Mouse (Mus musculus): ENCODE data around the gene Camk1g. TPM values are rescaled to one million over a fixed set of nuclear protein-coding genes. Genes with fewer than 3 reads are reported as not detected.

The Camk1g gene
- total RNA-seq, 1 experiment = not detected

GRCm38 (mm10) chr1:193387241-193387640 lies 17.1 kb upstream of the Camk1g start:
- Histone ChIP-seq H3K36me3 (ENCODE audit: control insufficient read depth, insufficient read depth, low read length, poor library complexity, severe bottlenecking) (no peaks in the 10 kb centered on the region), H3K4me3 (ENCODE audit: insufficient read depth in 1 of 2, low read depth in 1 of 2, low read length in 2 of 2, poor library complexity in 1 of 2, severe bottlenecking in 1 of 2) (no peak overlapping the region), H3K4me1 (ENCODE audit: control insufficient read depth in 2 of 2, insufficient read depth in 2 of 2, low read length in 2 of 2, poor library complexity in 1 of 2) (no peaks in the 10 kb centered on the region), H3K27ac (ENCODE audit: insufficient read depth, low read depth, low read length, poor library complexity, severe bottlenecking) (no peak overlapping the region), H3K9ac (ENCODE audit: insufficient read depth, low read depth, low read length, poor library complexity, severe bottlenecking) (no peak overlapping the region), H3K9me3 (ENCODE audit: control insufficient read depth, insufficient read depth, low read depth, low read length) (no peaks in the 10 kb centered on the region)
- in situ Hi-C loops (cut with MboI; ENCODE audit: low sequenced_read_pairs in 2 of 2, unreplicated experiment in 2 of 2) = no loop called here
- TF ChIP-seq HCFC1 (IDR thresholded peaks at IDR 0.05; ENCODE audit: borderline replicate concordance, insufficient read depth, low read length) (no peak), ZNF384 (IDR thresholded peaks at IDR 0.05; ENCODE audit: low read depth, low read length) (no peak), CHD2 (IDR thresholded peaks at IDR 0.05; ENCODE audit: low read depth, low read length) (no peak), ZC3H11A (IDR thresholded peaks at IDR 0.05; ENCODE audit: borderline replicate concordance, low read depth, low read length) (no peak), MAFK (IDR thresholded peaks at IDR 0.05; ENCODE audit: insufficient read depth, low read depth, low read length) (no peak)
- no peak for DNase-seq (ENCODE audit: low read depth, low spot score)

- Histone ChIP-seq H3K27ac (ENCODE audit: insufficient read depth, low read depth, low read length, poor library complexity, severe bottlenecking) (no peak overlapping the region), H3K4me1 (ENCODE audit: control insufficient read depth in 2 of 2, insufficient read depth in 2 of 2, low read length in 2 of 2, poor library complexity in 1 of 2) (no peaks in the 10 kb centered on the region), H3K9me3 (ENCODE audit: control insufficient read depth, insufficient read depth, low read depth, low read length) (no peaks in the 10 kb centered on the region), H3K36me3 (ENCODE audit: control insufficient read depth, insufficient read depth, low read length, poor library complexity, severe bottlenecking) (no peaks in the 10 kb centered on the region), H3K9ac (ENCODE audit: insufficient read depth, low read depth, low read length, poor library complexity, severe bottlenecking) (no peak overlapping the region), H3K4me3 (ENCODE audit: insufficient read depth in 1 of 2, low read depth in 1 of 2, low read length in 2 of 2, poor library complexity in 1 of 2, severe bottlenecking in 1 of 2) (no peak overlapping the region)
- DNase-seq (ENCODE audit: low read depth, low spot score) = peak; percentile 40
- in situ Hi-C loops (cut with MboI; ENCODE audit: low sequenced_read_pairs in 2 of 2, unreplicated experiment in 2 of 2) = no loop called here
- TF ChIP-seq CHD2 (IDR thresholded peaks at IDR 0.05; ENCODE audit: low read depth, low read length) = no peak
- peak; percentile 26; the same call in 1 of the 2 replicates for TF ChIP-seq ZC3H11A (IDR thresholded peaks at IDR 0.05; ENCODE audit: borderline replicate concordance, low read depth, low read length)
These were observed 16.0 kb upstream of the Camk1g start for GRCm38 (mm10) chr1:193386136-193386535.

GRCm38 (mm10) chr1:193382841-193383462 lies 12.9 kb upstream of the Camk1g start:
- no peak overlapping the region for H3K27ac ChIP-seq (ENCODE audit: insufficient read depth, low read depth, low read length, poor library complexity, severe bottlenecking)
- in situ Hi-C loops (cut with MboI; ENCODE audit: low sequenced_read_pairs in 2 of 2, unreplicated experiment in 2 of 2) = no loop called here
- no peaks in the 10 kb centered on the region for H3K36me3 ChIP-seq (ENCODE audit: control insufficient read depth, insufficient read depth, low read length, poor library complexity, severe bottlenecking)
- peak; percentile 25 for DNase-seq (ENCODE audit: low read depth, low spot score)
- no peak for TF ChIP-seq CHD2 (IDR thresholded peaks at IDR 0.05; ENCODE audit: low read depth, low read length)
- 0 out of 2 replicates have a peak, but pooled peaks have one; percentile 30 for TF ChIP-seq HCFC1 (IDR thresholded peaks at IDR 0.05; ENCODE audit: borderline replicate concordance, insufficient read depth, low read length)
- peak overlapping the region; percentile 15; the same call in 1 of the 2 replicates for H3K9ac ChIP-seq (ENCODE audit: insufficient read depth, low read depth, low read length, poor library complexity, severe bottlenecking)
- H3K9me3 ChIP-seq (ENCODE audit: control insufficient read depth, insufficient read depth, low read depth, low read length) = no peaks in the 10 kb centered on the region
- peak overlapping the region; percentile 21 to 54; a peak in 2 of 4 replicates for H3K4me3 ChIP-seq (ENCODE audit: insufficient read depth in 1 of 2, low read depth in 1 of 2, low read length in 2 of 2, poor library complexity in 1 of 2, severe bottlenecking in 1 of 2)
- H3K4me1 ChIP-seq (ENCODE audit: control insufficient read depth in 2 of 2, insufficient read depth in 2 of 2, low read length in 2 of 2, poor library complexity in 1 of 2) = no peaks in the 10 kb centered on the region

- Histone ChIP-seq H3K36me3 (ENCODE audit: control insufficient read depth, insufficient read depth, low read length, poor library complexity, severe bottlenecking) (no peaks in the 10 kb centered on the region), H3K9ac (ENCODE audit: insufficient read depth, low read depth, low read length, poor library complexity, severe bottlenecking) (peak overlapping the region; percentile 15; the same call in 1 of the 2 replicates), H3K4me3 (ENCODE audit: insufficient read depth in 1 of 2, low read depth in 1 of 2, low read length in 2 of 2, poor library complexity in 1 of 2, severe bottlenecking in 1 of 2) (peak overlapping the region; percentile 21 to 54; a peak in 2 of 4 replicates), H3K4me1 (ENCODE audit: control insufficient read depth in 2 of 2, insufficient read depth in 2 of 2, low read length in 2 of 2, poor library complexity in 1 of 2) (no peaks in the 10 kb centered on the region), H3K9me3 (ENCODE audit: control insufficient read depth, insufficient read depth, low read depth, low read length) (no peaks in the 10 kb centered on the region), H3K27ac (ENCODE audit: insufficient read depth, low read depth, low read length, poor library complexity, severe bottlenecking) (no peak overlapping the region)
- in situ Hi-C loops (cut with MboI; ENCODE audit: low sequenced_read_pairs in 2 of 2, unreplicated experiment in 2 of 2) = no loop called here
- TF ChIP-seq ZC3H11A (IDR thresholded peaks at IDR 0.05; ENCODE audit: borderline replicate concordance, low read depth, low read length) (no peak), ZNF384 (IDR thresholded peaks at IDR 0.05; ENCODE audit: low read depth, low read length) (no peak), HCFC1 (IDR thresholded peaks at IDR 0.05; ENCODE audit: borderline replicate concordance, insufficient read depth, low read length) (no peak), MAFK (IDR thresholded peaks at IDR 0.05; ENCODE audit: insufficient read depth, low read depth, low read length) (no peak), CHD2 (IDR thresholded peaks at IDR 0.05; ENCODE audit: low read depth, low read length) (no peak)
- DNase-seq (ENCODE audit: low read depth, low spot score) = peak; percentile 59
These were observed 12.3 kb upstream of the Camk1g start for GRCm38 (mm10) chr1:193382435-193382834.

Data from ES-E14 (cell line).